Mouse (Mus musculus) heart, embryonic 14.5 days (tissue): ENCODE measurements around the gene Olfr525. TPM values are rescaled to one million over a fixed set of nuclear protein-coding genes. Genes with fewer than 3 reads are reported as not detected.

ENCODE experiments used
- ATAC-seq: fragments of 200-750 bp; cut with Nextera tagmentation; 2 replicates; pipeline ENCODE4 v1.8.0; 2017; ENCODE audit warnings: low read depth, moderate TSS enrichment; ENCODE audit not compliant: insufficient number of reproducible peaks, insufficient read depth, low FRiP score
- H3K27ac ChIP-seq, 2 experiments: fragments of 200-500 bp in 1 of 2; fragments of 300-500 bp in 1 of 2; sonication (generic) in 1 of 2; replicated peaks in 1 of 2; 2 replicates each; pipeline ENCODE4 v1.5.1; 2012 to 2014; ENCODE audit warnings: low read depth in 2 of 2, low read length in 2 of 2, control low read depth in 1 of 2, mild to moderate bottlenecking in 1 of 2, mixed read lengths in 1 of 2; ENCODE audit not compliant: control insufficient read depth in 1 of 2, insufficient read depth in 1 of 2
- H3K27me3 ChIP-seq: fragments of 300-500 bp; sonication (generic); 2 replicates; pipeline ENCODE4 v1.6.1; 2014; ENCODE audit warnings: mild to moderate bottlenecking, low read length, control low read depth; ENCODE audit not compliant: control insufficient read depth, insufficient read depth
- H3K36me3 ChIP-seq: fragments of 300-500 bp; sonication (generic); 2 replicates; pipeline ENCODE4 v1.6.1; 2014; ENCODE audit warnings: mild to moderate bottlenecking, control low read depth, low read length, mixed read lengths; ENCODE audit not compliant: control insufficient read depth, insufficient read depth
- H3K4me1 ChIP-seq, 2 experiments: fragments of 200-500 bp in 1 of 2; fragments of 300-500 bp in 1 of 2; sonication (generic) in 1 of 2; 2 replicates each; pipeline ENCODE4 v1.6.1; 2012 to 2014; ENCODE audit warnings: low read length in 2 of 2, control low read depth in 1 of 2, mixed read lengths in 1 of 2; ENCODE audit not compliant: control insufficient read depth in 2 of 2, insufficient read depth in 2 of 2
- H3K4me2 ChIP-seq: fragments of 300-500 bp; sonication (generic); 2 replicates; pipeline ENCODE4 v1.6.1; 2014; ENCODE audit warnings: mild to moderate bottlenecking, low read length
- H3K4me3 ChIP-seq, 2 experiments: fragments of 200-500 bp in 1 of 2; fragments of 300-500 bp in 1 of 2; sonication (generic) in 1 of 2; 2 replicates each; pipeline ENCODE4 v1.5.1; 2012 to 2014; ENCODE audit warnings: low read length in 2 of 2, mild to moderate bottlenecking in 2 of 2, control low read depth in 1 of 2, low read depth in 1 of 2, moderate library complexity in 1 of 2; ENCODE audit not compliant: control insufficient read depth in 1 of 2, insufficient read depth in 1 of 2
- H3K9ac ChIP-seq: fragments of 300-500 bp; sonication (generic); 2 replicates; pipeline ENCODE4 v1.6.1; 2014; ENCODE audit warnings: mild to moderate bottlenecking, low read length
- H3K9me3 ChIP-seq: fragments of 300-500 bp; sonication (generic); 2 replicates; pipeline ENCODE4 v1.6.1; 2016; ENCODE audit warnings: low read length, control low read depth; ENCODE audit not compliant: control insufficient read depth
- WGBS: fragments of 180-500 bp; shearing (Covaris S2); extraction: QIAGEN DNeasy Blood & Tissue Kit; methylation state at CpG from one replicate; pipeline ENCODE4 v1.1.7; 2014; 5-methylcytosine and 5-hydroxymethylcytosine counted together
- polyA plus RNA-seq: library from polyadenylated mRNA; unstranded; fragments of >200 nt; fragmentation: Nextera tagmentation; extraction: Ambion mirVana; gene quantifications from 2 replicates; pipeline ENCODE4 v1.2.1, GENCODE M21; 2014

Olfr525 gene
- polyA plus RNA-seq, 1 experiment from 2014 or later = not detected

GRCm38 (mm10) chr7:140361571-140361970 is 40.9 kb downstream of the Olfr525 start, which contains the start of gene Olfr60:
Olfr60 (minus strand) TSS chr7:140361671.
- no peaks in the 10 kb centered on the region for H3K27me3 ChIP-seq
- H3K36me3 ChIP-seq = no peaks in the 10 kb centered on the region
- H3K9me3 ChIP-seq = no peaks in the 10 kb centered on the region
- H3K4me2 ChIP-seq = no peak within 1 kb of the TSS
- WGBS = 59% methylated on average over 3 of the region's 3 CpGs
- H3K27ac ChIP-seq = no peak within 1 kb of the TSS
- no peak within 1 kb of the TSS for H3K4me3 ChIP-seq
- no peak for ATAC-seq
- H3K9ac ChIP-seq = no peak within 1 kb of the TSS
- H3K4me1 ChIP-seq = no peaks in the 10 kb centered on the region

- Histone ChIP-seq H3K9me3 (no peaks in the 10 kb centered on the region), H3K36me3 (no peaks in the 10 kb centered on the region), H3K4me3 (no peak overlapping the region), H3K9ac (no peak overlapping the region), H3K4me2 (no peak overlapping the region), H3K27me3 (no peaks in the 10 kb centered on the region), H3K27ac (no peak overlapping the region), H3K4me1 (no peaks in the 10 kb centered on the region)
- no peak for ATAC-seq
- 65% methylated on average over 4 of the region's 4 CpGs for WGBS
These were observed 53.6 kb downstream of the Olfr525 start for GRCm38 (mm10) chr7:140374300-140374699.

DNA sequence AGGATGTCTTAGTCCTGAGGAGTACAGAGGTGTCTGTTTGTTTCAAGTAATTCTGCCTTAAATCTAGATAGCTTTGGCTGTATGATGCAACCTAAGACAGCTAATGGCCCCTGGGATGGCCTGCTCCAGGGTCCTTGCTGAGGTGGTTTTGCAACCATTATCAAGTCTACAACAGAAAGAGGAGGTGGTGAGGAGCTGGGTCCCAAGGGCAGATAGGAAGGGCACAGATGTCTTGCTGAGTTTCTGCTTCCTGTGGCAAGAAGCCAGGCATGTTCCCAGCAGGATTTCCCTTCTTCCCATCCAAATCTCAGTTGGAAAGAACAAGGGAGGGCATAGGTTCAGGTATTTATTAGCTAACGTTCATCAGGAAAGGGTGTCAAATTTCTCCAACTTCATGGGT is 55.6 kb downstream of the Olfr525 start, which contains the start of gene Olfr530:
TSS of gene Olfr530 (minus strand) at position 101 of the 400 bp plus-strand sequence.
- Histone ChIP-seq H3K36me3 (no peaks in the 10 kb centered on the region), H3K9me3 (no peaks in the 10 kb centered on the region), H3K4me2 (no peak within 1 kb of the TSS), H3K4me3 (no peak within 1 kb of the TSS), H3K4me1 (no peaks in the 10 kb centered on the region), H3K9ac (no peak within 1 kb of the TSS), H3K27ac (no peak within 1 kb of the TSS), H3K27me3 (no peaks in the 10 kb centered on the region)
- WGBS = 50% methylated on average over 1 of the region's 1 CpGs
- no peak for ATAC-seq

GRCm38 (mm10) chr7:140376911-140377310 is 56.3 kb downstream of the Olfr525 start:
- Histone ChIP-seq H3K9ac (no peak overlapping the region), H3K4me1 (no peaks in the 10 kb centered on the region), H3K4me3 (no peak overlapping the region), H3K27ac (no peak overlapping the region), H3K27me3 (no peaks in the 10 kb centered on the region), H3K36me3 (no peaks in the 10 kb centered on the region), H3K4me2 (no peak overlapping the region), H3K9me3 (no peaks in the 10 kb centered on the region)
- no peak for ATAC-seq
- WGBS = 87% methylated on average over 2 of the region's 2 CpGs

Other genes starting within 250 kb of the Olfr525 start
- gene Caly, start 238.3 kb upstream of the Olfr525 start, polyA plus RNA-seq = 0.20 and 0.42 TPM in 2 replicates
- gene Prap1, start 227.5 kb upstream of the Olfr525 start, polyA plus RNA-seq = 0.59 TPM in 1 of 2 replicates, not detected in the other
- gene Fuom, start 218.4 kb upstream of the Olfr525 start, polyA plus RNA-seq = 108 and 111 TPM in 2 replicates
- 12.4 and 12.5 TPM in 2 replicates for gene Paox, start 205.1 kb upstream of the Olfr525 start, polyA plus RNA-seq
- gene Echs1, start 204.4 kb upstream of the Olfr525 start, polyA plus RNA-seq = 220 and 227 TPM in 2 replicates
- gene Mtg1, start 183.3 kb upstream of the Olfr525 start, polyA plus RNA-seq = 38.2 and 40.8 TPM in 2 replicates
- gene Sprn, start 166.0 kb upstream of the Olfr525 start, polyA plus RNA-seq = 0.11 TPM in 1 of 2 replicates, not detected in the other
- not detected in 2 replicates for gene Olfr522, start 156.1 kb upstream of the Olfr525 start, polyA plus RNA-seq
- not detected in 2 replicates for gene Olfr523, start 147.6 kb upstream of the Olfr525 start, polyA plus RNA-seq
- not detected in 2 replicates for gene Olfr524, start 114.9 kb upstream of the Olfr525 start, polyA plus RNA-seq
- gene Cd163l1, start 102.6 kb upstream of the Olfr525 start, polyA plus RNA-seq = not detected in 2 replicates
- not detected in 2 replicates for gene 5830411N06Rik, start 73.6 kb upstream of the Olfr525 start, polyA plus RNA-seq
- gene Olfr527, start 13.2 kb downstream of the Olfr525 start, polyA plus RNA-seq = not detected in 2 replicates
- not detected in 2 replicates for gene Olfr60, start 40.8 kb downstream of the Olfr525 start, polyA plus RNA-seq
- not detected in 2 replicates for gene Olfr530, start 55.5 kb downstream of the Olfr525 start, polyA plus RNA-seq
- gene Olfr531, start 82.1 kb downstream of the Olfr525 start, polyA plus RNA-seq = not detected in 2 replicates
- not detected in 2 replicates for gene Olfr532, start 100.8 kb downstream of the Olfr525 start, polyA plus RNA-seq
- gene Olfr533, start 142.5 kb downstream of the Olfr525 start, polyA plus RNA-seq = not detected in 2 replicates
- not detected in 2 replicates for gene Olfr535, start 163.4 kb downstream of the Olfr525 start, polyA plus RNA-seq
- not detected in 2 replicates for gene Olfr536, start 186.5 kb downstream of the Olfr525 start, polyA plus RNA-seq
- not detected in 2 replicates for gene Olfr538, start 247.0 kb downstream of the Olfr525 start, polyA plus RNA-seq